Mouse (Mus musculus) ES-Bruce4 (cell line): Measurements from ENCODE around the gene Csnk2a2.

Experiments
- CTCF ChIP-seq: IDR thresholded peaks from one replicate; pipeline ENCODE4 v1.8.1; 2011; ENCODE audit warnings: low read depth, low read length
- POLR2A ChIP-seq: IDR thresholded peaks from one replicate; pipeline ENCODE4 v1.8.1; 2011; ENCODE audit warnings: low read length; ENCODE audit not compliant: insufficient read depth

DNA sequence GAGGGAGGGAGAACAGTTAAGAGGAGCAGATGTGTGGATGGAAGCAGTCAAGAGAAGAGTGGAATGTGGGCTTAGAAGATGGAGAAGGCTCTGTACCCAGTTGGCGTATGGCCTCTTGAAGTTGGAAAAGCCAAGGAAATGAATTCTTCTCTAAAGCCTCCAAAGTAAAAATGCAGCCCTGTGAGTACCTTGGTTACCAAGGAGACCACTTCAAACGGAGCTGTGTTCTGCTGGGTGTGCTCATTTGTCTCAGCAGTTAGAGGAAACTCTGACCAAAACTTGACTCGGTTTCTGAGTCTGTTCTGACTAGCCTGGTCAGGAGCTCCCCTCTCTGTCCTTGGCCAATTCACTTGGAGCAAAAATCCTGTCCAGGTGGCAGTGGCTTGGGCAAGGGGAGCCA is 6.6 kb upstream of the Csnk2a2 start:
- TF ChIP-seq CTCF (no peak), POLR2A (no peak)
